Mouse (Mus musculus): ENCODE data around the gene Trmt13. TPM values are rescaled to one million over a fixed set of nuclear protein-coding genes. Genes with fewer than 3 reads are reported as not detected.

Gene Trmt13
- polyA plus RNA-seq, 1 experiment = 19.5 TPM

DNA sequence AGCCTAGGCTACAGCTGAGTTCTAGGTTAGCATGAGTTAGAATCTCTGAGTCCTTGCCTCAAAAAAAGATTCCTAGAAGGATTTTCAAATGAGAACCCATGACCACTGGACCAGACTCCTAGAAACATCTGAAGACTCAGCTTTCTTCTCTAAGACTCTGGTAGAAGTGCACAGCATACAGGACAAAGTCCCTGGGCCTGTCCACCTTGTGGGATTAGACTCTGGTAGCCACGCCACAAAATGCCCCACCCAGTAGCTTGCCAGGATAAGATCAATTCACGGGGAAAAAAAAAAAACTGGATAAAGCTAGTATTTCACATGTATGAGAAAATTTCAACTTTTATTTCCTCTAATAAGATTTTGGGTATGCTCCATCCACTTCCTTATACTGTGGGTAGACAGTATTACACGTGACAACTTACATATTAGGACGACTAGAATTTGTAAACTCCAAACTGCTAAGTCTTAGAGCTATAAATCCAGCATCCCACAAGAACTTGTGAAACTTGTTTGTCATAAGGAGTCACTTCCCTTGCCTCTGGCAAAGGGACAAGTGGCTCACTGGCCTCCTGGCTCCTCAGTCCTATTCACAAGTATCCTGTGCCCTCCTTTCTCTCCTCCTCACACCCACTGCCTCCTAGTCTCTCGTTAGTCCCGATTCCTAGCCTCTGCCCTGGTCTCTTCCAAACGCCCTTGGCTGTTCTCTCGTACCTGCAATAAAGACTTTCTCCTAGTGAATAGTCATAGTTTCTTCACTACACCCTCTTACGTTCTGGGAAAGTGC lies 23.5 kb upstream of the Trmt13 start:
- Histone ChIP-seq H3K4me3 (ENCODE audit: insufficient read depth, low read length) (no peak overlapping the region), H3K4me1 (ENCODE audit: control insufficient read depth, insufficient read depth, low read length) (no peaks in the 10 kb centered on the region), H3K27ac (ENCODE audit: insufficient read depth, low read length) (peak overlapping the region; percentile 2; the same call in 1 of the 2 replicates)
- TF ChIP-seq POLR2A (IDR thresholded peaks at IDR 0.05; ENCODE audit: extremely low read depth, insufficient read depth, low read length) = no peak
- no peak for TF ChIP-seq CTCF (IDR thresholded peaks at IDR 0.05; ENCODE audit: extremely low read depth, insufficient read depth, low read length)

DNA sequence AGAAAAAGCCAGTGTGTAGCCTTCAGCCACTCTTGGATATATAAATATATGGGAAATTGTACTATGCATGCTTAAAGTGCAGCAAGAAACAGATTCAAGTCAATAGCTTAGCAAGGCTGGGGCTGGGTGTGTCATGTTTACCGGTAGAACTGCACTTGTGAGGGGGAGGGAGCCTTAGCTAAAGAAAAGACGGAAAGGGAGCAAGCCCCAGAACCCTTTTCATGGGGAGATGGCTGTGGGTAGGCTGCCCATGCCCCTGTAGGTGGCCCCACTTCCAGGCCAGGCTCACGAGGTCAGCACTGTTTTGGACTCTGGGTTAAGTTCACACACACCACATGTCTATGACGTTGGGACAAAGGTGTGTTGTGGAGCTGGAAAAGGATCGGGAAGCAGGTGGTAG lies 21.4 kb upstream of the Trmt13 start:
- H3K4me3 ChIP-seq (ENCODE audit: insufficient read depth, low read length) = no peak overlapping the region
- no peaks in the 10 kb centered on the region for H3K4me1 ChIP-seq (ENCODE audit: control insufficient read depth, insufficient read depth, low read length)
- TF ChIP-seq CTCF (IDR thresholded peaks at IDR 0.05; ENCODE audit: extremely low read depth, insufficient read depth, low read length) = no peak
- no peak for TF ChIP-seq POLR2A (IDR thresholded peaks at IDR 0.05; ENCODE audit: extremely low read depth, insufficient read depth, low read length)
- no peak overlapping the region for H3K27ac ChIP-seq (ENCODE audit: insufficient read depth, low read length)

DNA sequence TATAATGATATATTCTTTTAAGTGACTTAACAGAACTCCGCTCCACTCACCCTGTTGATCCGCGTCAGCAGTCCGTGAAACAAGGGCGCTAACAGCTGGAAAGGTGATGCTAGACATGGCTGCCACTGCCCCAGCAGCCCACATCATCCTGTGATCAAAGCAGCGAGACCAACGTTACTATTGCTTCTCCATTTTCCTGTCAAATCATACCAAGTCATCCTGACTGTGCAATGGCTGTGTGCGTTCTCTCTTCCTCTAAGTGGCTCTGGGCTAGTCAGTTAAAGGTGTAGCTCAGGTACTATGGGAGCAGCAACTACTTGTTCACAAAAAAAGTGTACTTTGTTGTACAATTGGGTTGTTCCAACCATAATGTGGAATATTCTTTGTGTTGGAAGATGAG lies 20.5 kb upstream of the Trmt13 start:
- Histone ChIP-seq H3K4me1 (ENCODE audit: control insufficient read depth, insufficient read depth, low read length) (no peaks in the 10 kb centered on the region), H3K4me3 (ENCODE audit: insufficient read depth, low read length) (no peak overlapping the region), H3K27ac (ENCODE audit: insufficient read depth, low read length) (no peak overlapping the region)
- no peak for TF ChIP-seq CTCF (IDR thresholded peaks at IDR 0.05; ENCODE audit: extremely low read depth, insufficient read depth, low read length)
- no peak for TF ChIP-seq POLR2A (IDR thresholded peaks at IDR 0.05; ENCODE audit: extremely low read depth, insufficient read depth, low read length)

DNA sequence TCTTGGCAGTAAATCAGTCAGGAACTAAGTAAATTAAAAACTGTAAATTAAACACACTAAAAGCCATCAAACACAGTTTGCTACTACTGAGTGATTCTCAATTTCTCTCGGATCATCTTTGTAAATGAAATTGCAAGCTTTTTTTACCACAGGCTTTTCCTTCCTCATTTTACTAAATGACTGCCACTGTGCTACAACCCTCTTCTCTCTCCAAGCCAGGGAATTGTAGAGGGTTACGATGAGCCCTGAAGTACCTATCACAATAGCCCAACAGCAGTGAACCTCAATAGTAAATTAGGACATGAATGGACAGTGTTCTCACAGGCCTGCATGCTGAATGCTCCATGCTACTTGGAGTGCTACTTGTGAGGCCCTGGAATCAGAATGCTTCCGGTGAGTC lies 19.7 kb upstream of the Trmt13 start:
- Histone ChIP-seq H3K27ac (ENCODE audit: insufficient read depth, low read length) (no peak overlapping the region), H3K4me3 (ENCODE audit: insufficient read depth, low read length) (no peak overlapping the region), H3K4me1 (ENCODE audit: control insufficient read depth, insufficient read depth, low read length) (no peaks in the 10 kb centered on the region)
- no peak for TF ChIP-seq CTCF (IDR thresholded peaks at IDR 0.05; ENCODE audit: extremely low read depth, insufficient read depth, low read length)
- TF ChIP-seq POLR2A (IDR thresholded peaks at IDR 0.05; ENCODE audit: extremely low read depth, insufficient read depth, low read length) = no peak

DNA sequence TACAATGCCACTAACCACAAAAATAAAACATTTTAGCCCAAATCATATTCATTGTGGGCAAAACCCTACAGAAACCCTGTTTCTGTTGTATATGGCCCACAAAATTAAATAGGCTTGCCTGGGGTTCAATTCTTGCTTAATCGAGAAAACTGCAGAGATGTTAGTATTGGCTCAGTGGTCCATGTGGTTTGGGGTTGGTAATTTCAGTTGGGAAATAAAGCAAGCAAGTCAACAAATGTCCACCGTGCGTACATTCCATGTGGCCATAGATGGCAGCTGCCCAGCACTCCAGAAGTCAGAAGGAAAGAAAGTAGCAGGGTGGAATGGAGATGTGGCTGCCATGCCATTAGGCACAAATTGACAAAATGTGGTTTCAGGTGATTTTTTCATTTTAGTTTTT lies 18.6 kb upstream of the Trmt13 start:
- TF ChIP-seq CTCF (IDR thresholded peaks at IDR 0.05; ENCODE audit: extremely low read depth, insufficient read depth, low read length) = no peak
- no peak for TF ChIP-seq POLR2A (IDR thresholded peaks at IDR 0.05; ENCODE audit: extremely low read depth, insufficient read depth, low read length)
- Histone ChIP-seq H3K4me3 (ENCODE audit: insufficient read depth, low read length) (no peak overlapping the region), H3K27ac (ENCODE audit: insufficient read depth, low read length) (no peak overlapping the region), H3K4me1 (ENCODE audit: control insufficient read depth, insufficient read depth, low read length) (no peaks in the 10 kb centered on the region)

DNA sequence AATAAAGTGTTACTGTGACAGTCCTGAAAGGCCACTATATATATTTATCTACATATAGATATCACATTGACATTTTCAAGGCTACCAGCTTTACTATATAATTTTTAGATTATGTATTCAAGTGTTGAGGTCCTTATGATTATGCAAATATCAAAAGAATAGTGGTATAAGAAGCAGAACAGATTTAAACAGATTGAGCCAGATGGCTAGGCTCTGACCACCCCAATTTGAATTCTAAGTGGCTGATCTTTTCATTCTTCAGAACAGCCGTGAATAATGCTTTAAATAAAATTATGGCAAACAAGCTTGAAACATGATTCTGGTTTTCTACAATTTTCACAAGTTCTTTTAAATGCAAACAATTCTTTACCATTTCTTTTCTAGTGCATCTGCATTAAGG lies 17.1 kb upstream of the Trmt13 start:
- H3K4me3 ChIP-seq (ENCODE audit: insufficient read depth, low read length) = no peak overlapping the region
- H3K27ac ChIP-seq (ENCODE audit: insufficient read depth, low read length) = no peak overlapping the region
- no peaks in the 10 kb centered on the region for H3K4me1 ChIP-seq (ENCODE audit: control insufficient read depth, insufficient read depth, low read length)
- TF ChIP-seq CTCF (IDR thresholded peaks at IDR 0.05; ENCODE audit: extremely low read depth, insufficient read depth, low read length) = no peak
- no peak for TF ChIP-seq POLR2A (IDR thresholded peaks at IDR 0.05; ENCODE audit: extremely low read depth, insufficient read depth, low read length)

DNA sequence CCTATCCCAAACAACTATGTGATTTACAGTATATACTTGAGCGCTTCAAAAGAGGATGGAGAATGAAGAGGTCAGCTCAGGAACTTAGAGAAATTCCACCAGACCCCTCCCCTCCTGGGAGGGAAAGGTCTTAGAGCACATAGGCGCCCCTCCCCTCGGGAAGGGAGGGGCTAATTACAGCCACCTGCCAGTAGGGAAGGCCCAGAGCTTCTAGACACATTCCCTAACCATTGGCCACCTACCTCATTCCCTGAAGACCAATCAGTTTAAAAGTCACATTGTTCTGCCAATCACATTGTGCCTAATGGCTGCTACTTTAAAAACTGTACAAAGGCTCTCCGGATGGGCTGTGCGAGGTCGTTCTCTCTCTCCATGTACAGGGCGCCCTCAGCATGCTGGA lies 8.3 kb upstream of the Trmt13 start:
- H3K4me1 ChIP-seq (ENCODE audit: control insufficient read depth, insufficient read depth, low read length) = no peaks in the 10 kb centered on the region
- H3K27ac ChIP-seq (ENCODE audit: insufficient read depth, low read length) = no peak overlapping the region
- TF ChIP-seq POLR2A (IDR thresholded peaks at IDR 0.05; ENCODE audit: extremely low read depth, insufficient read depth, low read length) (no peak), CTCF (IDR thresholded peaks at IDR 0.05; ENCODE audit: extremely low read depth, insufficient read depth, low read length) (no peak)

DNA sequence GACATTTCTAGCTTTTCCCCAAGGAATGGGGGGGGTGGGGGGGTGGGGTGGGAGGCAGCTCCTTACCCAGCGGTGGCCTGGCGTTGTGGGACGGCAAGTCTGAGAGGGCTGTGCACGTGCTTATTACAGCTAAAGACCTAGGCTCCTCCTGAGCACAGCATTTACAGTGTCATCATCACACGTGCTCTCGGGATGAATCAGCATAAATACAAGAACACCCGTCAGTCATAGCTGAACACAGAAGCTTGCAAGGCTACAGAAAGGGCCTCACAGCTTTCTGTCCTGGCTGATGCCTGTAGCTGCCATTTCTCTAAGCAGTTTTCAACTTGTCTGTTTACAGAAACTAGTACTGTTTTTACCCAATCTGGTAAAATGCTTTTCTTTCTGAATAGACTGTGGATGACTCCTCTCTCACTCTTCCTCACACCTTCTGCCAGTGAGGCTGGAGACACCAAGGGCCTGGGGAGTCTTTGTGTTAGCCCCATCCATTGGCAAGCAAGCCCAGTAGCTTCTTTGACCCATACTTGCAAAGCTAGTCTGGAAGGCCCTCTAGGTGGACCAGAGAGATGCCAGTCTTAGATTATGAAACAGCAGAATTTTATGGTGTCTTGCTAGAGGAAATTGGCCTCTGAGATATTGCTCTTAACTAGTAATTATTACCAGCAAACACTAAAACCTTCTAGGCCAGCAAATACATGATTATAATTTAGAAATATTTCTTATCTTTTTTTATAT lies 6.4 kb upstream of the Trmt13 start:
- Histone ChIP-seq H3K27ac (ENCODE audit: insufficient read depth, low read length) (no peak overlapping the region), H3K4me3 (ENCODE audit: insufficient read depth, low read length) (no peak overlapping the region), H3K4me1 (ENCODE audit: control insufficient read depth, insufficient read depth, low read length) (no peaks in the 10 kb centered on the region)
- TF ChIP-seq POLR2A (IDR thresholded peaks at IDR 0.05; ENCODE audit: extremely low read depth, insufficient read depth, low read length) (no peak), CTCF (IDR thresholded peaks at IDR 0.05; ENCODE audit: extremely low read depth, insufficient read depth, low read length) (no peak)

More for the DNA sequence above, 8.3 kb upstream of the Trmt13 start:
- no peak overlapping the region for H3K4me3 ChIP-seq (ENCODE audit: insufficient read depth, low read length)

DNA sequence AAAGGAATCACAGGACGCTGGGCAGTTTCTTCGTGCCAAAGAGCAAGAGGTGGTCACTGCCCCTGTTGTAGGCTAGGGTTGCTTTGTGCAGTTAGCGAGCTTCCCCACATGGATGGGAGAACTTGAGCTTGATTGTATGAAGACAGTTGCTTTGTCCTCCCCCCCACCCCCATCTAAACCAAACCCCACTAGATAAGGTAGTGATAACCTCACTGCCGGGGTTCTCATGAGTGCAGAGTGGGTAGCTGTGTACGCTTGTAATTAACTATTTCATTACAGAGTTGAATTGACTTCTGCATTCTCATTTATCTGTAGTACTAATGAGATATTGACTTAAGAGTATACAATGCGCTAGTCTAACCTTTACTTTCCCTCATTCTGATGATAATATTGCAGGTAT lies 4.5 kb upstream of the Trmt13 start:
- no peak overlapping the region for H3K4me3 ChIP-seq (ENCODE audit: insufficient read depth, low read length)
- H3K27ac ChIP-seq (ENCODE audit: insufficient read depth, low read length) = peak overlapping the region; percentile 59; the same call in 1 of the 2 replicates
- H3K4me1 ChIP-seq (ENCODE audit: control insufficient read depth, insufficient read depth, low read length) = no peaks in the 10 kb centered on the region
- no peak for TF ChIP-seq CTCF (IDR thresholded peaks at IDR 0.05; ENCODE audit: extremely low read depth, insufficient read depth, low read length)
- TF ChIP-seq POLR2A (IDR thresholded peaks at IDR 0.05; ENCODE audit: extremely low read depth, insufficient read depth, low read length) = no peak
